Mouse (Mus musculus): ENCODE measurements around the gene Zfp992.
"Not testable (repeated sequence)": the region's sequence is repeated elsewhere in the genome, so short reads cannot be mapped to it uniquely, and the experiment has no call there.

DNA sequence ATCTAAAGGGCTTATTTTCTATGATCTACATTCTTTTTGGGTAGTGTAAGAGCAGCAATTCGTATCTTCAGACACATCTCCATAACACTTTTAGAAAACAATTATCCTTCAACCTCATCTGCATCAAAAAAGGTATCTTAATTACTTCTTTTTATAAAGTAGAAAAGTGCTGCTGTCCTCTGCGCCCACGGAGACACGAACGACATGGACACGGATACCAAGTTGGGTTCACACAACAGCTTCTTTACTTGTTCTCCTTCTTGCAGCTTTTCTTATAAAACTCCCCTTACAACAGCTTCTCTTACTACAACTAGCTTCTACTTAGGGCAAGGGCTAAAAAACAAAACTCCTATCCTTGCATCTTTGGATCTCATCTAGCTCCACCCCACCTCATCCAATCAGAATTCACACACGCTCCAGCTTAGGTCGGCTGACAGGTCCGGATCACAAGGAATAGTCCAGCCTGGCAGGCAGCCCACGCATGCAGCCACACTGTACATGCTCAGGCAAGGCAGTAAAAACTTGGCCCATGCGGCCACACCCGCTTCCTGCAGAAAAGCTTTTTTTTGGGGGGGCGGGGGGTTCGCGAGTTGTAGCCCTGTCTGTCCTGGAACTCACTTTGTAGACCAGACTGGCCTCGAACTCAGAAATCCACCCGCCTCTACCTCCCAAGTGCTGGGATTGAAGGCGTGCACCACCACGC, 15.0 kb downstream of the Zfp992 start:
- not testable (repeated sequence) for TF ChIP-seq CTCF (IDR thresholded peaks at IDR 0.05; ENCODE audit: borderline replicate concordance, insufficient read depth, low read depth, low read length); POLR2A (IDR thresholded peaks at IDR 0.05; ENCODE audit: borderline replicate concordance, insufficient read depth, low read length)

All from cerebellum, adult 2 months (tissue).